Mouse (Mus musculus) liver, postnatal 0 days (tissue): ENCODE measurements around the gene Gm4214.
"Not testable (repeated sequence)": the region's sequence is repeated elsewhere in the genome, so short reads cannot be mapped to it uniquely, and the experiment has no call there.

Experiments used
- CTCF ChIP-seq: sonication (generic); IDR thresholded peaks from 2 replicates; pipeline ENCODE4 v1.5.1; 2016; ENCODE audit warnings: antibody characterized with exemption, low read depth
- EP300 ChIP-seq: IDR thresholded peaks from 2 replicates; pipeline ENCODE4 v1.6.1; 2016; ENCODE audit warnings: antibody characterized with exemption, low read depth, mild to moderate bottlenecking

GRCm38 (mm10) chr7:22984573-22984972 is at the start of gene Gm4214:
- TF ChIP-seq CTCF, EP300: not testable (repeated sequence)
